Comparison of ENCODE assay signal across 9 mouse cellular contexts in genomic region chr8:71701414-71702086, GRCm38 (mm10). TPM values are rescaled to one million over a fixed set of nuclear protein-coding genes. Genes with fewer than 3 reads are reported as not detected.
DNase-seq lines count a peak whose midpoint lies in the region; ATAC-seq and TF ChIP-seq lines count a peak whose summit lies in the region.
"Had no signal": no experiment of that assay in that cellular context is flagged by ENCODE, and none has a peak within 500 bp of the region (broad histone marks: within the 10 kb centered on the region; RNA-seq: fewer than 3 reads in every experiment).

Gene B3gnt3, minus strand, starts transcription at chr8:71701789.

- peaks cover 8% of the 10 kb centered on the region for H3K4me1 ChIP-seq in heart, embryonic 16.5 days (ENCODE audit: control insufficient read depth, insufficient read depth, low read length)
- no peaks in the 10 kb centered on the region for H3K4me1 ChIP-seq in brown adipose tissue, adult 24 weeks (ENCODE audit: control insufficient read depth, insufficient read depth, insufficient read length, low read length)
- H3K4me1 ChIP-seq in intestine, embryonic 14.5 days (replicated peaks; ENCODE audit: control insufficient read depth, insufficient read depth, low read length): no peaks in the 10 kb centered on the region
- H3K4me1 ChIP-seq in midbrain, postnatal 0 days (ENCODE audit: insufficient read depth, low read length): no peaks in the 10 kb centered on the region

- H3K9ac ChIP-seq in heart, embryonic 16.5 days (ENCODE audit: low read length): peak within 1 kb of the TSS; percentile 63
- no peak within 1 kb of the TSS for H3K9ac ChIP-seq in intestine, embryonic 14.5 days (ENCODE audit: low read length)
- no peak within 1 kb of the TSS for H3K9ac ChIP-seq in midbrain, postnatal 0 days (replicated peaks; ENCODE audit: low read length, poor library complexity, severe bottlenecking)

- intact Hi-C loops in left cerebral cortex, postnatal 14 days (cut with DNase I): no loop called here

- no peaks in the 10 kb centered on the region for H3K9me3 ChIP-seq in heart, embryonic 16.5 days (replicated peaks; ENCODE audit: control insufficient read depth, low read length)
- no peaks in the 10 kb centered on the region for H3K9me3 ChIP-seq in intestine, embryonic 14.5 days (ENCODE audit: control insufficient read depth, low read length)
- no peaks in the 10 kb centered on the region for H3K9me3 ChIP-seq in midbrain, postnatal 0 days (ENCODE audit: low read length)

- peak; percentile 14; the same call in 1 of the 2 replicates for ATAC-seq in heart, embryonic 16.5 days (replicated peaks; ENCODE audit: extremely low read depth, insufficient read depth, low FRiP score)
- ATAC-seq in intestine, embryonic 14.5 days (replicated peaks; ENCODE audit: low FRiP score, low TSS enrichment, low read depth): peak; percentile 62
- ATAC-seq in midbrain, postnatal 0 days (ENCODE audit: low FRiP score): no peak

- no peaks in the 10 kb centered on the region for H3K36me3 ChIP-seq in heart, embryonic 16.5 days (ENCODE audit: control insufficient read depth, insufficient read depth)
- no peaks in the 10 kb centered on the region for H3K36me3 ChIP-seq in intestine, embryonic 14.5 days (ENCODE audit: control insufficient read depth, insufficient read depth, low read length)
- H3K36me3 ChIP-seq in midbrain, postnatal 0 days (ENCODE audit: insufficient read depth, low read length): no peaks in the 10 kb centered on the region

- H3K4me3 ChIP-seq in heart, embryonic 16.5 days (ENCODE audit: low read length): peak within 1 kb of the TSS; percentile 53
- H3K4me3 ChIP-seq in brown adipose tissue, adult 24 weeks (ENCODE audit: insufficient read depth, low read depth, low read length): peak within 1 kb of the TSS; percentile 83
- peak within 1 kb of the TSS; percentile 31 for H3K4me3 ChIP-seq in intestine, embryonic 14.5 days (ENCODE audit: low read depth, low read length)
- H3K4me3 ChIP-seq in midbrain, postnatal 0 days (ENCODE audit: low read depth, low read length): peak within 1 kb of the TSS; percentile 2; the same call in 1 of the 2 replicates

- no peak within 1 kb of the TSS; the same call in 1 of the 2 replicates for H3K27ac ChIP-seq in heart, embryonic 16.5 days (ENCODE audit: low read length)
- peak within 1 kb of the TSS; percentile 94 for H3K27ac ChIP-seq in brown adipose tissue, adult 24 weeks (replicated peaks; ENCODE audit: low read depth, low read length)
- no peak within 1 kb of the TSS for H3K27ac ChIP-seq in intestine, embryonic 14.5 days (ENCODE audit: low read depth)
- no peak within 1 kb of the TSS for H3K27ac ChIP-seq in midbrain, postnatal 0 days (ENCODE audit: low read depth, low read length)

- H3K4me2 ChIP-seq in heart, embryonic 16.5 days (ENCODE audit: low read depth, low read length): peak within 1 kb of the TSS; percentile 70
- peak within 1 kb of the TSS; percentile 45 for H3K4me2 ChIP-seq in intestine, embryonic 14.5 days (ENCODE audit: low read length)
- no peak within 1 kb of the TSS for H3K4me2 ChIP-seq in midbrain, postnatal 0 days (ENCODE audit: low read depth, low read length, poor library complexity, severe bottlenecking)

- 12% methylated on average over 33 of the region's 34 CpGs for WGBS in heart, embryonic 16.5 days
- 16% methylated on average over 33 of the region's 34 CpGs for WGBS in intestine, embryonic 14.5 days
- WGBS in midbrain, postnatal 0 days: 19% methylated on average over 30 of the region's 34 CpGs

- DNase-seq in heart, adult 8-10 months (ENCODE audit: low spot score): no peak
- DNase-seq in intestine, embryonic 14.5 days (ENCODE audit: low spot score): no peak
- DNase-seq in midbrain, postnatal 0 days (ENCODE audit: low spot score): no peak
- no peak for DNase-seq in thymus, postnatal 14 days
- DNase-seq in left cerebral cortex, postnatal 14 days (ENCODE audit: low spot score in 2 of 2): no peak
- no peak for DNase-seq in layer of hippocampus, adult 9-10 months (ENCODE audit: low spot score)
- DNase-seq: kidney, adult 11 months had no signal

- H3K27me3 ChIP-seq in heart, embryonic 16.5 days (ENCODE audit: control insufficient read depth, insufficient read depth, low read length): peaks cover 38% of the 10 kb centered on the region
- H3K27me3 ChIP-seq in intestine, embryonic 14.5 days (replicated peaks; ENCODE audit: control insufficient read depth, insufficient read depth, low read length): peaks cover 51% of the 10 kb centered on the region
- H3K27me3 ChIP-seq in midbrain, postnatal 0 days (ENCODE audit: insufficient read depth, low read length): peaks cover 32% of the 10 kb centered on the region; the same call in 1 of the 2 replicates

- no peak for TF ChIP-seq CTCF in midbrain, postnatal 0 days (IDR thresholded peaks at IDR 0.05)

RNA-seq across cellular contexts. Expression of gene B3gnt3, which starts in this region (rescaled TPM):
- polyA plus RNA-seq in heart, embryonic 16.5 days (2015; fragmentation: Nextera tagmentation; extraction: Ambion mirVana): 4.0 and 4.3 TPM in 2 replicates
- total RNA-seq in heart, adult 8-10 months (2022): 1 to 10 TPM; 4.0 to 6.9 (median 5.3) TPM
- 1.5 and 2.8 TPM in 2 replicates for polyA plus RNA-seq in brown adipose tissue, adult 24 weeks (2012; ENCODE audit: insufficient read depth, insufficient read length, missing spikeins)
- polyA plus RNA-seq in intestine, embryonic 14.5 days (2014; fragmentation: Nextera tagmentation; extraction: Ambion mirVana): 6.9 and 8.4 TPM in 2 replicates
- 0.24 and 1.6 TPM in 2 replicates for total RNA-seq in midbrain, postnatal 0 days (2014; rRNA removed)
- 0.31 and 0.50 TPM in 2 replicates for polyA plus RNA-seq in midbrain, postnatal 0 days (2015; fragmentation: Nextera tagmentation; extraction: Ambion mirVana)
- total RNA-seq in left cerebral cortex, postnatal 14 days (2021): under 1 TPM; 0.44 to 0.49 TPM

Comparison
In these comparisons a context has a peak if more than half of its experiments do, and no peak if none do; other contexts are left out.
1. H3K4me3 ChIP-seq: peak in every context shown above with its lines; median percentile 83 in brown adipose tissue, adult 24 weeks; 53 in heart, embryonic 16.5 days; 31 in intestine, embryonic 14.5 days; 2 in midbrain, postnatal 0 days.